ENCODE assay signal across 8 mouse cellular contexts in the genomic region with DNA sequence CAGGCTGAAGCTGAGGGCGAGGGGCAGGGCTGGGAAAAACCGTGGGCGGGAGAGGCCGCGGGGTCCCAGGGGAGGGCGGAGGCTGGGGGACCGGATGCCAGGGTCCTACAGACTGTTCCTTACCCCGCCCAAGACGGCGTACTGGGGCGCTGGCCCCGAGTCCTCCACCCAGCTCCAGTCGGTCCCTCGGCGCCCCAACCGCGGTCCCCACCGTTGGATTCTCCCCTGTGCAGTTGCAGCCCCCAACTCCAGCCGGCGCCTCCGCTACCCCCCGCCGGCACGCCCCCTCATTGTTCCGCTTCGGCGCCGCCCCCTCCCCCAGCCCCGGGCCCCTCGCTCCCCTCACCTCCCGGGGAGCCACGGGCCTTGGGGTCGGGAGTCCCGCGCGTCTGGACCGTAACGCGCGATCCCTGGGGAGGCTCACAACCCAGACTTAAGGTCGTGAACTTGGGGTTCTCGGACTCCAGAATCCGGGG. TPM values are rescaled to one million over a fixed set of nuclear protein-coding genes. Genes with fewer than 3 reads are reported as not detected.
DNase-seq lines count a peak whose midpoint lies in the region; ATAC-seq and TF ChIP-seq lines count a peak whose summit lies in the region.

No protein-coding gene starts in this region.

- no peak for ATAC-seq in intestine, embryonic 16.5 days

- H3K4me3 ChIP-seq in bone marrow, adult 2 months (replicated peaks; ENCODE audit: control insufficient read depth, low read depth, low read length), result peak overlapping the region; percentile 70
- H3K4me3 ChIP-seq in intestine, embryonic 16.5 days (ENCODE audit: low read length), result peak overlapping the region; percentile 83

- TF ChIP-seq POLR2A in bone marrow, adult 2 months (IDR thresholded peaks at IDR 0.05; ENCODE audit: borderline replicate concordance, control insufficient read depth, low read depth, low read length), result no peak

- 2% methylated on average over 42 of the region's 43 CpGs for WGBS in bone marrow, adult 2 months
- WGBS in intestine, embryonic 16.5 days, result 0% methylated on average over 39 of the region's 43 CpGs

- peak overlapping the region; percentile 77; the same call in 1 of the 2 replicates for H3K27ac ChIP-seq in bone marrow, adult 2 months (ENCODE audit: control insufficient read depth, insufficient read depth, low read depth, low read length, poor library complexity)
- H3K27ac ChIP-seq in intestine, embryonic 16.5 days (ENCODE audit: low read length), result peak overlapping the region; percentile 95

- peaks cover 7% of the 10 kb centered on the region for H3K36me3 ChIP-seq in intestine, embryonic 16.5 days (ENCODE audit: control insufficient read depth, insufficient read depth, low read length)

- peak overlapping the region; percentile 95 for H3K9ac ChIP-seq in intestine, embryonic 16.5 days (ENCODE audit: low read depth, low read length)

- H3K9me3 ChIP-seq in intestine, embryonic 16.5 days (ENCODE audit: control insufficient read depth, low read length), result no peaks in the 10 kb centered on the region

- H3K4me1 ChIP-seq in bone marrow, adult 2 months (ENCODE audit: control insufficient read depth, insufficient read depth, low read length), result peaks cover 1% of the 10 kb centered on the region; the same call in 1 of the 2 replicates
- H3K4me1 ChIP-seq in intestine, embryonic 16.5 days (ENCODE audit: control insufficient read depth, insufficient read depth, low read length), result peaks cover 28% of the 10 kb centered on the region

- H3K4me2 ChIP-seq in intestine, embryonic 16.5 days (ENCODE audit: low read depth, low read length), result peak overlapping the region; percentile 88

- no peaks in the 10 kb centered on the region for H3K27me3 ChIP-seq in intestine, embryonic 16.5 days (replicated peaks; ENCODE audit: control insufficient read depth, insufficient read depth, low read length)

- DNase-seq in B cell, adult 2 months, result peak; percentile 51 to 52
- DNase-seq in gastrocnemius, postnatal 4 days (ENCODE audit: low spot score in 2 of 2), result peak; percentile 71 to 72
- peak; percentile 58 to 70 for DNase-seq in lung, adult 18-20 months
- peak; percentile 51 for DNase-seq in ovary, adult 18-20 months (ENCODE audit: low spot score)
- DNase-seq in urinary bladder, postnatal 4 days (ENCODE audit: low spot score in 2 of 2), result peak; percentile 67 to 75
- no peak for DNase-seq in cerebellum, adult 9-10 months

- no peak for TF ChIP-seq CTCF in bone marrow, adult 2 months (IDR thresholded peaks at IDR 0.05; ENCODE audit: control insufficient read depth, insufficient read depth, low read length)

RNA-seq across cellular contexts. Expression of a gene that starts 0.8 kb away (rescaled TPM):
- polyA plus RNA-seq in bone marrow, adult 2 months (2011; ENCODE audit: insufficient read depth, insufficient read length, low replicate concordance, missing spikeins), result 15.6 and 26.3 TPM in 2 replicates
- total RNA-seq in gastrocnemius, postnatal 4 days (2021), result 10 to 100 TPM; 41.9 to 42.8 TPM
- 37.9 and 38.2 TPM in 2 replicates for polyA plus RNA-seq in intestine, embryonic 16.5 days (2015; fragmentation: Nextera tagmentation; extraction: Ambion mirVana)

RNA-seq across cellular contexts. Expression of a gene that starts 8.5 kb away (rescaled TPM):
- 25.5 and 53.7 TPM in 2 replicates for polyA plus RNA-seq in bone marrow, adult 2 months (2011; ENCODE audit: insufficient read depth, insufficient read length, low replicate concordance, missing spikeins)
- total RNA-seq in gastrocnemius, postnatal 4 days (2021), result 1 to 10 TPM; 8.5 to 9.9 TPM
- 37.3 and 43.6 TPM in 2 replicates for polyA plus RNA-seq in intestine, embryonic 16.5 days (2015; fragmentation: Nextera tagmentation; extraction: Ambion mirVana)

RNA-seq across cellular contexts. Expression of a gene that starts 21.0 kb away (rescaled TPM):
- 12.0 and 24.2 TPM in 2 replicates for polyA plus RNA-seq in bone marrow, adult 2 months (2011; ENCODE audit: insufficient read depth, insufficient read length, low replicate concordance, missing spikeins)
- total RNA-seq in gastrocnemius, postnatal 4 days (2021), result 10 to 100 TPM; 23.7 to 25.1 TPM
- polyA plus RNA-seq in intestine, embryonic 16.5 days (2015; fragmentation: Nextera tagmentation; extraction: Ambion mirVana), result 52.6 and 53.9 TPM in 2 replicates

RNA-seq across cellular contexts. Expression of a gene that starts 21.1 kb away (rescaled TPM):
- 838 and 1,358 TPM in 2 replicates for polyA plus RNA-seq in bone marrow, adult 2 months (2011; ENCODE audit: insufficient read depth, insufficient read length, low replicate concordance, missing spikeins)
- total RNA-seq in gastrocnemius, postnatal 4 days (2021), result 1,000 to 10,000 TPM; 1,034 to 1,195 TPM
- polyA plus RNA-seq in intestine, embryonic 16.5 days (2015; fragmentation: Nextera tagmentation; extraction: Ambion mirVana), result 977 and 1,010 TPM in 2 replicates

RNA-seq across cellular contexts. Expression of a gene that starts 21.2 kb away (rescaled TPM):
- 136 and 209 TPM in 2 replicates for polyA plus RNA-seq in bone marrow, adult 2 months (2011; ENCODE audit: insufficient read depth, insufficient read length, low replicate concordance, missing spikeins)
- 10 to 100 TPM; 41.2 to 55.6 TPM for total RNA-seq in gastrocnemius, postnatal 4 days (2021)
- polyA plus RNA-seq in intestine, embryonic 16.5 days (2015; fragmentation: Nextera tagmentation; extraction: Ambion mirVana), result 69.2 and 78.7 TPM in 2 replicates
